ENCODE assay signal across 8 mouse cellular contexts in the genomic region with DNA sequence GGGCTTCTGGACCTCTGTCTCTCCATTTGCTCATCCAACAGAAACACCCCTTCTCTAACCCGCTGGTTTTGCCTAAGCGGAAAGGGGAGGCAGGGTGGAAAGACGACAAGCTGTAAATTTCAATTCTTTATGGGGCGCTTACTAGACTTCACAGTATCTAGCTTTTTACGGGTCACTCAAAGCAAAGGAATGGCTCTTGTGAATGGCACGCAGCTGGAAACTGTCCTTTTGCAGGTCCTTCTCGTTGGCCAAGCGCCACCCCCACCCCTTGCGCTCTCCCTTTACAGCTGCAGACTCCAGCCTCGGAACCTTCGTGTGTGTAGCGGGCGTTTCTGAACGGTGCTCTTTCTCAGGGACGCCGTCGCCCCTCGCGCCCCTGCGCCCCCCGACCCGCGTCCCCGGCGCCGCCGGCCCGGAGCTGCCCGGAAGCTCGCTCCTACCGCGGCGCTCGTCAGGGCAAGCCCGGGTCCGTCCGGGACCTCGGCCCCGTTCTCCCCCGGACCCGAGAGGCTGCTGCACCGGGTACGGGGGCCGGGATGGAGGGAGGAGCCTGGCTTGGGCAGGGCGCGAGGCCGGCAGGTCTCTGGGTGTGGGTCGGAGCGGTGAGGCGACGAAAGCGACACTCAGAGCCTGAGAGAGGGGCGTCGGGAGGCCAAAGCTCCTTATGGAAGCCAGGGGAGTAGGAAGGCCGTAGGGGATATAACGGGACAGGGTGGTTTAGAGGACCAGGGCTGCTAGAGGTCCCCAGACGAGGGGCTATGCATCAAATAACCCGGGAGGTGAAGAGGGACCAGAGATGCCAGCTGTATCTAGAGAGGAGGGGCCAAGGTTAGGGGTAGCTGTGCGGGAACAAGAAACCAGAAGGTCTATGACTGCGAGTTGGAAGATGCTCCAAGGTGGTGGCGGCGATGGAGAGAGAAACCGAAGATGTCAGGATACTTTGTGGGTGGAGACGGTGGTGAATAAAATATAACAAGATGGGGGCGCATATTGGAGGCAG. TPM values are rescaled to one million over a fixed set of nuclear protein-coding genes. Genes with fewer than 3 reads are reported as not detected.
A peak's percentile ranks its signal among the peaks of the same experiment; 100 is the strongest.
DNase-seq lines count a peak whose midpoint lies in the region; ATAC-seq and TF ChIP-seq lines count a peak whose summit lies in the region.

TSS of gene Zfp580 (plus strand) at position 346 of the 1,000 bp plus-strand sequence.

- WGBS in embryonic facial prominence, embryonic 15.5 days, result under 1% methylated on average over 65 of the region's 65 CpGs
- under 1% methylated on average over 65 of the region's 65 CpGs for whole genome bisulfite sequencing in heart, embryonic 11.5 days (ENCODE audit: insufficient replicate concordance)
- 1% methylated on average over 65 of the region's 65 CpGs for WGBS in kidney, embryonic 15.5 days
- 2% methylated on average over 65 of the region's 65 CpGs for WGBS in liver, embryonic 11.5 days
- under 1% methylated on average over 65 of the region's 65 CpGs for WGBS in stomach, embryonic 15.5 days

- H3K36me3 ChIP-seq in embryonic facial prominence, embryonic 15.5 days, result no peaks in the 10 kb centered on the region
- no peaks in the 10 kb centered on the region for H3K36me3 ChIP-seq in heart, embryonic 11.5 days (ENCODE audit: control insufficient read depth, insufficient read depth, low read length)
- H3K36me3 ChIP-seq in kidney, embryonic 15.5 days, result no peaks in the 10 kb centered on the region
- H3K36me3 ChIP-seq in liver, embryonic 11.5 days (ENCODE audit: control insufficient read depth, insufficient read depth, low read length), result no peaks in the 10 kb centered on the region
- H3K36me3 ChIP-seq in myocyte (ENCODE audit: control insufficient read depth, insufficient read depth), result no peaks in the 10 kb centered on the region
- no peaks in the 10 kb centered on the region for H3K36me3 ChIP-seq in stomach, embryonic 15.5 days

- H3K4me2 ChIP-seq in embryonic facial prominence, embryonic 15.5 days (replicated peaks), result peak within 1 kb of the TSS; percentile 90
- H3K4me2 ChIP-seq in heart, embryonic 11.5 days, result peak within 1 kb of the TSS; percentile 79
- peak within 1 kb of the TSS; percentile 87 for H3K4me2 ChIP-seq in kidney, embryonic 15.5 days
- H3K4me2 ChIP-seq in liver, embryonic 11.5 days, result peak within 1 kb of the TSS; percentile 92
- H3K4me2 ChIP-seq in myocyte (ENCODE audit: low read depth), result peak within 1 kb of the TSS; percentile 87
- H3K4me2 ChIP-seq in stomach, embryonic 15.5 days, result peak within 1 kb of the TSS; percentile 80

- peak; percentile 66 for TF ChIP-seq POLR2A in myocyte (IDR thresholded peaks at IDR 0.05; ENCODE audit: insufficient read length, low read depth)

- peaks cover 34% of the 10 kb centered on the region for H3K27me3 ChIP-seq in embryonic facial prominence, embryonic 15.5 days
- peaks cover 46% of the 10 kb centered on the region for H3K27me3 ChIP-seq in heart, embryonic 11.5 days (ENCODE audit: control insufficient read depth, insufficient read depth, low read length)
- H3K27me3 ChIP-seq in kidney, embryonic 15.5 days, result peaks cover 47% of the 10 kb centered on the region
- H3K27me3 ChIP-seq in liver, embryonic 11.5 days (replicated peaks; ENCODE audit: control insufficient read depth, insufficient read depth, low read length), result peaks cover 64% of the 10 kb centered on the region
- H3K27me3 ChIP-seq in myocyte (ENCODE audit: control insufficient read depth, insufficient read depth, insufficient read length), result peaks cover 6% of the 10 kb centered on the region
- H3K27me3 ChIP-seq in stomach, embryonic 15.5 days (replicated peaks), result peaks cover 47% of the 10 kb centered on the region

- peak; percentile 69 for ATAC-seq in embryonic facial prominence, embryonic 15.5 days (ENCODE audit: insufficient number of reproducible peaks, low FRiP score, low TSS enrichment, low read depth)
- peak; percentile 66 for ATAC-seq in heart, embryonic 11.5 days (replicated peaks; ENCODE audit: insufficient number of reproducible peaks, low FRiP score, low TSS enrichment)
- peak; percentile 82 for ATAC-seq in kidney, embryonic 15.5 days (replicated peaks; ENCODE audit: low FRiP score)
- ATAC-seq in liver, embryonic 11.5 days (replicated peaks; ENCODE audit: low FRiP score), result peak; percentile 71
- peak; percentile 74; the same call in 1 of the 2 replicates for ATAC-seq in stomach, embryonic 15.5 days (ENCODE audit: insufficient read depth, low FRiP score, low read depth)

- H3K27ac ChIP-seq in embryonic facial prominence, embryonic 15.5 days (replicated peaks), result peak within 1 kb of the TSS; percentile 77
- no peak within 1 kb of the TSS; the same call in 1 of the 2 replicates for H3K27ac ChIP-seq in heart, embryonic 11.5 days (ENCODE audit: low read depth, low read length)
- peak within 1 kb of the TSS; percentile 84 for H3K27ac ChIP-seq in kidney, embryonic 15.5 days
- H3K27ac ChIP-seq in liver, embryonic 11.5 days (ENCODE audit: low read depth, low read length), result no peak within 1 kb of the TSS
- H3K27ac ChIP-seq in stomach, embryonic 15.5 days, result peak within 1 kb of the TSS; percentile 72; the same call in 1 of the 2 replicates

- no peaks in the 10 kb centered on the region for H3K9me3 ChIP-seq in embryonic facial prominence, embryonic 15.5 days (replicated peaks)
- H3K9me3 ChIP-seq in heart, embryonic 11.5 days (replicated peaks; ENCODE audit: control insufficient read depth, low read length), result no peaks in the 10 kb centered on the region
- no peaks in the 10 kb centered on the region for H3K9me3 ChIP-seq in kidney, embryonic 15.5 days (replicated peaks)
- H3K9me3 ChIP-seq in liver, embryonic 11.5 days (ENCODE audit: control insufficient read depth, low read length), result no peaks in the 10 kb centered on the region
- no peaks in the 10 kb centered on the region for H3K9me3 ChIP-seq in stomach, embryonic 15.5 days

- H3K79me2 ChIP-seq in myocyte (ENCODE audit: control insufficient read depth, insufficient read depth), result peaks cover 7% of the 10 kb centered on the region

- peak within 1 kb of the TSS; percentile 82 for H3K4me3 ChIP-seq in embryonic facial prominence, embryonic 15.5 days (replicated peaks)
- H3K4me3 ChIP-seq in heart, embryonic 11.5 days (ENCODE audit: low read depth, low read length), result peak within 1 kb of the TSS; percentile 80
- H3K4me3 ChIP-seq in kidney, embryonic 15.5 days (replicated peaks), result peak within 1 kb of the TSS; percentile 64
- peak within 1 kb of the TSS; percentile 73 for H3K4me3 ChIP-seq in liver, embryonic 11.5 days (ENCODE audit: low read depth, low read length)
- peak within 1 kb of the TSS; percentile 63 for H3K4me3 ChIP-seq in myocyte
- peak within 1 kb of the TSS; percentile 81 for H3K4me3 ChIP-seq in stomach, embryonic 15.5 days (replicated peaks)

- DNase-seq in A20 (ENCODE audit: low read depth, low spot score), result peak; percentile 91
- peak; percentile 78 for DNase-seq in adrenal gland, postnatal 25 days
- peak; percentile 81 for DNase-seq in liver, embryonic 11.5 days (ENCODE audit: low spot score)

- peak within 1 kb of the TSS; percentile 17 for H3ac ChIP-seq in myocyte (ENCODE audit: control insufficient read depth, insufficient read length)

- peaks cover 48% of the 10 kb centered on the region for H3K4me1 ChIP-seq in embryonic facial prominence, embryonic 15.5 days
- H3K4me1 ChIP-seq in heart, embryonic 11.5 days (ENCODE audit: control insufficient read depth, insufficient read depth, low read length), result peaks cover 16% of the 10 kb centered on the region
- peaks cover 45% of the 10 kb centered on the region for H3K4me1 ChIP-seq in kidney, embryonic 15.5 days
- H3K4me1 ChIP-seq in liver, embryonic 11.5 days (replicated peaks; ENCODE audit: control insufficient read depth, insufficient read depth, low read length), result peaks cover 8% of the 10 kb centered on the region
- H3K4me1 ChIP-seq in stomach, embryonic 15.5 days, result peaks cover 23% of the 10 kb centered on the region

- H3K9ac ChIP-seq in embryonic facial prominence, embryonic 15.5 days, result peak within 1 kb of the TSS; percentile 85
- H3K9ac ChIP-seq in heart, embryonic 11.5 days (ENCODE audit: low read depth, low read length), result peak within 1 kb of the TSS; percentile 86
- H3K9ac ChIP-seq in kidney, embryonic 15.5 days, result peak within 1 kb of the TSS; percentile 71
- peak within 1 kb of the TSS; percentile 76 for H3K9ac ChIP-seq in liver, embryonic 11.5 days (ENCODE audit: low read depth, low read length)
- H3K9ac ChIP-seq in stomach, embryonic 15.5 days, result peak within 1 kb of the TSS; percentile 7; the same call in 1 of the 2 replicates

TF ChIP-seq in myocyte, 11 proteins besides CTCF, POLR2A, EP300 and RAD21:
- TF ChIP-seq POLR2AphosphoS2 (IDR thresholded peaks at IDR 0.05; ENCODE audit: insufficient read length, low read depth) (no peak), CEBPB (IDR thresholded peaks at IDR 0.05; ENCODE audit: insufficient read depth, poor library complexity, severe bottlenecking) (no peak), TCF12 (IDR thresholded peaks at IDR 0.05; ENCODE audit: insufficient read depth, poor library complexity, severe bottlenecking) (no peak), TCF3 (IDR thresholded peaks at IDR 0.05; ENCODE audit: insufficient read length, low read depth) (no peak), MYOG (IDR thresholded peaks at IDR 0.05; ENCODE audit: control insufficient read depth in 1 of 3, insufficient read depth in 1 of 3, insufficient read length in 2 of 3, low read depth in 2 of 3) (no peak), MAX (IDR thresholded peaks at IDR 0.05; ENCODE audit: low read depth) (no peak), SRF (IDR thresholded peaks at IDR 0.05; ENCODE audit: control insufficient read depth, insufficient read length, low read depth) (no peak), USF1 (IDR thresholded peaks at IDR 0.05; ENCODE audit: low read depth) (no peak), E2F4 (IDR thresholded peaks at IDR 0.05; ENCODE audit: insufficient read depth) (no peak), REST (IDR thresholded peaks at IDR 0.05; ENCODE audit: insufficient read depth, insufficient read length) (no peak), MYOD1 (IDR thresholded peaks at IDR 0.05; ENCODE audit: control insufficient read depth in 1 of 3, insufficient read length in 2 of 3, low read depth in 2 of 3) (no peak)
TF ChIP-seq in myocyte: peak in this region for 0.

RNA-seq across cellular contexts. Expression of gene Zfp580, which starts in this region (rescaled TPM):
- 7.9 and 8.8 TPM in 2 replicates for total RNA-seq in adrenal gland, postnatal 25 days (2021)
- polyA plus RNA-seq in embryonic facial prominence, embryonic 15.5 days (2015; fragmentation: Nextera tagmentation; extraction: Ambion mirVana), result 36.8 and 43.1 TPM in 2 replicates
- polyA plus RNA-seq in heart, embryonic 11.5 days (2014; fragmentation: Nextera tagmentation; extraction: Ambion mirVana), result 14.7 and 17.8 TPM in 2 replicates
- polyA plus RNA-seq in kidney, embryonic 15.5 days (2015; fragmentation: Nextera tagmentation; extraction: Ambion mirVana), result 36.2 and 41.0 TPM in 2 replicates
- polyA plus RNA-seq in liver, embryonic 11.5 days (2014; fragmentation: Nextera tagmentation; extraction: Ambion mirVana), result 11.5 and 14.1 TPM in 2 replicates
- 13.1 TPM for polyA plus RNA-seq in myocyte (2012; fragmentation: generic; extraction: Trizol)
- 27.7 and 28.6 TPM in 2 replicates for polyA plus RNA-seq in stomach, embryonic 15.5 days (2015; fragmentation: Nextera tagmentation; extraction: Ambion mirVana)

Comparison
In these comparisons a context has a peak if more than half of its experiments do, and no peak if none do; other contexts are left out.
1. H3K27ac ChIP-seq: peak in embryonic facial prominence, embryonic 15.5 days (single experiment), kidney, embryonic 15.5 days (single experiment) and stomach, embryonic 15.5 days (single experiment); none in heart, embryonic 11.5 days (single experiment) and liver, embryonic 11.5 days (single experiment).
2. H3K9ac ChIP-seq: peak in every context shown above with its lines; median percentile 86 in heart, embryonic 11.5 days; 85 in embryonic facial prominence, embryonic 15.5 days; 76 in liver, embryonic 11.5 days; 71 in kidney, embryonic 15.5 days; 7 in stomach, embryonic 15.5 days.
3. Peak in every context shown above with its lines, with median percentiles within 50 percentile points of each other: DNase-seq, ATAC-seq, H3K4me2 ChIP-seq and H3K4me3 ChIP-seq.